Mouse (Mus musculus) C2C12 (cell line): ENCODE measurements around the gene Rere. TPM values are rescaled to one million over a fixed set of nuclear protein-coding genes. Genes with fewer than 3 reads are reported as not detected.

Experiments used
- H3K27me3 ChIP-seq: one replicate; pipeline ENCODE4 v1.6.1; 2011; ENCODE audit not compliant: control insufficient read depth, insufficient read depth, insufficient read length
- H3K36me3 ChIP-seq: one replicate; pipeline ENCODE4 v1.6.1; 2011; ENCODE audit not compliant: control insufficient read depth, insufficient read depth
- H3K4me3 ChIP-seq: one replicate; pipeline ENCODE4 v1.5.1; 2011; ENCODE audit warnings: mild to moderate bottlenecking, control low read depth; ENCODE audit not compliant: poor library complexity, insufficient read depth, severe bottlenecking
- H3K79me2 ChIP-seq: one replicate; pipeline ENCODE4 v1.6.1; 2011; ENCODE audit not compliant: control insufficient read depth, insufficient read depth
- H3K79me3 ChIP-seq: one replicate; pipeline ENCODE4 v1.6.1; 2011; ENCODE audit warnings: low read depth, control low read depth
- H3ac ChIP-seq: one replicate; pipeline ENCODE3; 2011; ENCODE audit warnings: low read depth; ENCODE audit not compliant: control insufficient read depth, insufficient read length
- CEBPB ChIP-seq: IDR thresholded peaks from one replicate; pipeline ENCODE4 v1.6.1; 2011; ENCODE audit warnings: low read depth, mild to moderate bottlenecking, control low read depth, moderate library complexity
- CTCF ChIP-seq: IDR thresholded peaks from one replicate; pipeline ENCODE4 v1.5.1; 2011; ENCODE audit not compliant: control insufficient read depth, insufficient read depth, insufficient read length
- FOSL1 ChIP-seq: IDR thresholded peaks from one replicate; pipeline ENCODE4 v1.8.0; 2011; ENCODE audit warnings: mild to moderate bottlenecking, low read length; ENCODE audit not compliant: poor library complexity, insufficient read depth, severe bottlenecking
- MAX ChIP-seq: IDR thresholded peaks from one replicate; pipeline ENCODE4 v1.6.1; 2011; ENCODE audit warnings: mild to moderate bottlenecking, control low read depth
- MYOD1 ChIP-seq: IDR thresholded peaks from one replicate; pipeline ENCODE4 v1.6.1; 2011; ENCODE audit warnings: low read depth; ENCODE audit not compliant: control insufficient read depth, insufficient read length
- MYOG ChIP-seq: IDR thresholded peaks from one replicate; pipeline ENCODE4 v1.6.1; 2011; ENCODE audit not compliant: control insufficient read depth, insufficient read length; ENCODE audit errors: extremely low read depth
- USF1 ChIP-seq: IDR thresholded peaks from one replicate; pipeline ENCODE4 v1.6.1; 2011; ENCODE audit warnings: low read depth, mild to moderate bottlenecking, control low read depth, moderate library complexity
- long read RNA-seq, 2 experiments: library from polyadenylated mRNA; unstranded; transcript quantifications; one replicate each; pipeline ENCODE4 v2.0.0; 2019 to 2020
- polyA plus RNA-seq: library from polyadenylated mRNA; unstranded; fragments of >200 nt; fragmentation: generic; extraction: Trizol; gene quantifications from one replicate; pipeline ENCODE4 v1.2.1, GENCODE M21; 2012; ENCODE audit warnings: missing spikeins

Gene Rere
- 27.1 TPM for polyA plus RNA-seq
- long read RNA-seq, experiment 1, partial matches to known transcripts: 12 of 15 reads
- long read RNA-seq, experiment 1, other reads (novel, unspliced or antisense): 3 of 15 reads
- long read RNA-seq, experiment 2, partial matches to known transcripts: 9 of 15 reads
- long read RNA-seq, experiment 2, other reads (novel, unspliced or antisense): 5 of 15 reads

DNA sequence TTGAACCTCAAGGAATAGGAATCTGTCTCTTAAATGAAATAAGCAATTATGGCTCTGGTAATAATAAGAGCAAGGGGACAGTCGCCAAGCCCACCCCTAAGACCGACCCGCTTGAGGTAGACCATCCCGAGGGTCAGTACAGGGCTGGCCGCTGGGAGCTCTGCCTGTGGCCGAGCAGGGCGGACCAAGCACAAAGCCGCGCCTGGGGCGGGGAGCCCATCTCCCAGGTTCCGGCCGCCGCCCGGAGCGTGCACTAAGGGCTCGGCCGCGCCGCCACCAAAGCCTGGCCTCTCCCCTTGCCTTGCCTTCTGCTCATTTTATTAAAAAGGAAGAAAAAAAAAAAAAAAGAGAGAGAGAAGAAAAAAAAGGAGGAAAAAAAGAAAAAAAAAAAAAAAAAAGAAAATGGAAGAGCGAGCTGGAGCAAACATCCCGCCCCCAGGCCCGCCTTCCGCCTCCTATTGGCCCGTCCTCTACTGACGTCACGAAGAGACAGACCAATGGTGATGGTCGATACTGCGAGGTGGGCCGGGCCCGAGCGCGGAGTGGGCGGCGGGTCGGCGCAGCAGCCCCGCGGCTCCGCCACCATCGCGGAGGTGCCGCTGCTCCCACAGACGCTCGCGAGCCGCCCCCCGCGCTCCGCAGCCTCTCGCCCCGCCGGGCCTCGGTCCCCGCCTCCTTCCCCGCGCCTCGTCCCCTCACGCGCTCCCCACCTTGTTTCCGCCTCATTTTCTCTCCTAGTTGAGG lies at the start of gene Rere:
Gene Rere (plus strand): TSS at position 629 of the 744 bp plus-strand sequence.
- TF ChIP-seq FOSL1: no peak
- TF ChIP-seq MAX: peak; percentile 20
- no peak for TF ChIP-seq USF1
- Histone ChIP-seq H3K79me2 (peaks cover 48% of the 10 kb centered on the region), H3K36me3 (no peaks in the 10 kb centered on the region), H3K4me3 (peak within 1 kb of the TSS; percentile 79), H3ac (peak within 1 kb of the TSS; percentile 79), H3K79me3 (peaks cover 38% of the 10 kb centered on the region), H3K27me3 (no peaks in the 10 kb centered on the region)

DNA sequence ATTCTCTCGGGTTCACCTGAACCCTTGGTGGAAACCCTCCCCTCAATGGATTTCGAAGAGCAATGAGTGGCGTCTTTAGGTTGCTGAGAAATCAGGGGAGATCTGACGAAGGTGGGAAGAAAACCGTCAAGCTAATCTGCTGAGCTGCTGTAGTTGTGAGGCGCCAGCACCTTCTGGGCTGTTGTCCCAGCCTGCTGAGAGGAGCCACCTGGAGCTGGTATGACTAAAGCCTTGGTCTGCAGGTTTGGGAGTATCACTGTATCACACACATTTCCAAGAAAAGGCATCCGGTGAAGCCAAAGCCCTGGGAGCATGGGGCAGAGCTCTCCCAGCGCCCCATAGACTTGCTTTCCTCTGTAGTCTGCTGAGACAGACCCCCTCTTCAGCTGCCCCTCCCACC lies 49.6 kb upstream of the Rere start:
- Histone ChIP-seq H3K27me3 (no peaks in the 10 kb centered on the region), H3K79me3 (no peaks in the 10 kb centered on the region), H3K4me3 (no peak overlapping the region), H3K79me2 (peaks cover 6% of the 10 kb centered on the region), H3ac (no peak overlapping the region), H3K36me3 (no peaks in the 10 kb centered on the region)
- TF ChIP-seq CTCF (no peak), CEBPB (no peak), FOSL1 (no peak), USF1 (no peak), MAX (no peak), MYOG (no peak), MYOD1 (no peak)

DNA sequence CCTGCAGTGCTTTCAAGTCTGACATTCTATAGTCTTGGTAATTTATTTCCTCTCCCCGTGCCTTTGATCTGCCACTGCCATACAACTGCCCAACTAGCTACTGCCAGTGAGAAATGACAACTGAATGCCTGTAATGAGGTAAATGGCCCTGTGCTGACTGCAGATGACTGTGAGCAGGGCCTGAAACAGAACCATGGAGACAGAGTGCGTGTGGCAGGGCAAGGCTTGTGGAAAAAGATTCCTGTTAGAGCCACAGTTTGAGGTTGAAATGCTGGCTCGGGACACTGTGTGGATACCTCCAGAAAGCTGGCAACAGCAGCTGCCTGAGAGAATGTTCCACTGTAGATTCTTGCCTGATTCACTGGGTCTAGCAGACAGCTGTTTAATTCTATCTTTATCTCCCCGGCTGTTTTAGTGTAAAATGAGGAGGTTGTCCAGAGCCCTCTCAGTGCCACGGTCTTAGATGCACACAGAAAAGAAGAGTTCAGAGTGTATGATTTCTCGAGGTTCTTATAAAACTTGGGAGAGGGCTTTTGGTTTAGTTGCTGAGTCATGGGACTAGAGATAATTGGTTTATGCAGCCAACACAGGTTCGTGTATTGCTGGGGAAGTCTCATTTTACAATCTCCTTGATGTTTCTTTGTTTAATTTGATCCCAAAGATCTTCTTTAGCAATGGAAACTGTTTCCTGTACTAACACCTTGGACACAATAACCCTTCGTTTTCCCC lies 46.7 kb upstream of the Rere start:
- H3K27me3 ChIP-seq: no peaks in the 10 kb centered on the region
- H3ac ChIP-seq: peak overlapping the region; percentile 41
- peaks cover 19% of the 10 kb centered on the region for H3K36me3 ChIP-seq
- H3K79me2 ChIP-seq: peaks cover 34% of the 10 kb centered on the region
- H3K4me3 ChIP-seq: no peak overlapping the region
- peaks cover 26% of the 10 kb centered on the region for H3K79me3 ChIP-seq
- TF ChIP-seq CEBPB (no peak), MYOD1 (peak; percentile 72)

DNA sequence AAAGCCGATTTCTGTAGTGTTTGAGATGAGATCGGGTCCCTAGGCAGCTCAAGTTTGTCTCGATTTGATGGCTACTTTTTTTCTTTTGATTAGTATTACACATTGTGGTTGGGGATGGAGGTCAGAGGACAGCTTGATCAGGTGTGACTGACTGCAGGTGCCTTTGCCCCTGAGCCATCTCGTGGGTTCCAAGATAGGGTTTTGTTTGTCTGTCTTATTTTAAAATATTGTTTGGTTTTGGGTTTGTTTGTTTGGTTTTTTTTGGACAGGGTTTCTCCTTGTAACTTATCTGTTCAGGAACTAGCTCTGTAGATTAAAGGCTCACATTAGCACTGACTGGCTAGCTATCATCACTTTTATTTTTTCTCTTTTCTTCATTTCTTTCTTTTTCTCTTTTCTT lies 45.9 kb upstream of the Rere start:
- TF ChIP-seq MYOD1 (no peak), USF1 (no peak), CTCF (no peak), FOSL1 (no peak), MYOG (no peak), CEBPB (no peak), MAX (no peak)

DNA sequence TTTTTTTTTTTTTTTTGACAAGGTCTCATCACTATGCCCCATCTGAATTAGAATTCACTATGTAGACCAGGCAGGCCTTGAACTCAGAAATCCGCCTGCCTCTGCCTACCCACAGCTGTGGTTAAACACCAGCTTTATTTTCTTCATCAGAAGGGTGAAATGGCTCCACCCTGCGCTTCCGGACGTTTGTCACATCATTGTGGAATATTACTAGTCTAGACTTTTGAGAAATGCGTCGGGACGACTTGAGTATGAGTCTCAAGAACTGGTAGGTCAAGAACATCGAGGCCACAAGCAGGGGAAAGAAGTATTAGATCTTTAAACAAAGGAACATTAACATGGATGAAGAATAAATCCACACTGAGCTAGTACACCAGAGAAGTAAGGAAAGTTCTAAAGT lies 45.4 kb upstream of the Rere start:
- no peaks in the 10 kb centered on the region for H3K27me3 ChIP-seq

More for the DNA sequence above, 45.9 kb upstream of the Rere start:
- H3K4me3 ChIP-seq: no peak overlapping the region
- no peaks in the 10 kb centered on the region for H3K27me3 ChIP-seq
- H3ac ChIP-seq: no peak overlapping the region
- peaks cover 30% of the 10 kb centered on the region for H3K79me3 ChIP-seq
- peaks cover 23% of the 10 kb centered on the region for H3K36me3 ChIP-seq
- peaks cover 41% of the 10 kb centered on the region for H3K79me2 ChIP-seq

More for the DNA sequence above, 45.4 kb upstream of the Rere start:
- TF ChIP-seq MYOD1 (no peak), USF1 (no peak), CEBPB (no peak), FOSL1 (no peak), MYOG (no peak), CTCF (no peak), MAX (no peak)
- H3K79me3 ChIP-seq: peaks cover 35% of the 10 kb centered on the region
- H3K36me3 ChIP-seq: peaks cover 28% of the 10 kb centered on the region
- H3ac ChIP-seq: peak overlapping the region; percentile 91
- peak overlapping the region; percentile 43 for H3K4me3 ChIP-seq
- peaks cover 46% of the 10 kb centered on the region for H3K79me2 ChIP-seq
